Mouse (Mus musculus) lung, postnatal 0 days (tissue): ENCODE measurements around the gene Ephx1. TPM values are rescaled to one million over a fixed set of nuclear protein-coding genes. Genes with fewer than 3 reads are reported as not detected.

ENCODE experiments used
- ATAC-seq: fragments of 200-750 bp; cut with Nextera tagmentation; 2 replicates; pipeline ENCODE4 v1.8.0; 2017; ENCODE audit warnings: moderate library complexity
- DNase-seq: peaks from one replicate; pipeline ENCODE4 v3.0.0-alpha.2; 2016; ENCODE audit warnings: low spot score
- H3K27ac ChIP-seq: fragments of 300-500 bp; sonication (generic); 2 replicates; pipeline ENCODE4 v1.5.1; 2014; ENCODE audit warnings: antibody characterized with exemption, mild to moderate bottlenecking, low read length, mixed read lengths
- H3K27me3 ChIP-seq: fragments of 300-500 bp; sonication (generic); replicated peaks from 2 replicates; pipeline ENCODE4 v1.6.1; 2014; ENCODE audit warnings: low read length, mixed read lengths; ENCODE audit not compliant: insufficient read depth
- H3K36me3 ChIP-seq: fragments of 300-500 bp; sonication (generic); 2 replicates; pipeline ENCODE4 v1.6.1; 2014; ENCODE audit warnings: low read length, mixed read lengths; ENCODE audit not compliant: insufficient read depth
- H3K4me1 ChIP-seq: fragments of 300-500 bp; sonication (generic); 2 replicates; pipeline ENCODE4 v1.6.1; 2014; ENCODE audit warnings: antibody characterized with exemption, low read depth, low read length, mixed read lengths; ENCODE audit not compliant: insufficient read depth
- H3K4me2 ChIP-seq: fragments of 300-500 bp; sonication (generic); replicated peaks from 2 replicates; pipeline ENCODE4 v1.6.1; 2014; ENCODE audit warnings: low read depth, mild to moderate bottlenecking, low read length, moderate library complexity, mixed read lengths
- H3K4me3 ChIP-seq: fragments of 300-500 bp; sonication (generic); 2 replicates; pipeline ENCODE4 v1.5.1; 2014; ENCODE audit warnings: low read depth, low read length
- H3K9ac ChIP-seq: fragments of 300-500 bp; sonication (generic); replicated peaks from 2 replicates; pipeline ENCODE4 v1.6.1; 2014; ENCODE audit warnings: low read depth, mild to moderate bottlenecking
- H3K9me3 ChIP-seq: fragments of 300-500 bp; sonication (generic); 2 replicates; pipeline ENCODE4 v1.6.1; 2016; ENCODE audit warnings: low read length, mixed read lengths
- CTCF ChIP-seq: IDR thresholded peaks from 2 replicates; pipeline ENCODE4 v1.5.1; 2016; ENCODE audit warnings: antibody characterized with exemption, mild to moderate bottlenecking
- EP300 ChIP-seq: IDR thresholded peaks from 2 replicates; pipeline ENCODE4 v1.6.1; 2016; ENCODE audit warnings: antibody characterized with exemption, mild to moderate bottlenecking, control low read depth
- WGBS: fragments of 180-500 bp; shearing (Covaris S2); extraction: QIAGEN DNeasy Blood & Tissue Kit; methylation state at CpG from one replicate; pipeline ENCODE4 v1.1.7; 2014; 5-methylcytosine and 5-hydroxymethylcytosine counted together
- polyA plus RNA-seq: library from polyadenylated mRNA; unstranded; fragments of >200 nt; fragmentation: Nextera tagmentation; extraction: Ambion mirVana; gene quantifications from 2 replicates; pipeline ENCODE4 v1.2.1, GENCODE M21; 2015

Gene Ephx1
- polyA plus RNA-seq, 1 experiment from 2014 or later = 29.4 TPM

DNA sequence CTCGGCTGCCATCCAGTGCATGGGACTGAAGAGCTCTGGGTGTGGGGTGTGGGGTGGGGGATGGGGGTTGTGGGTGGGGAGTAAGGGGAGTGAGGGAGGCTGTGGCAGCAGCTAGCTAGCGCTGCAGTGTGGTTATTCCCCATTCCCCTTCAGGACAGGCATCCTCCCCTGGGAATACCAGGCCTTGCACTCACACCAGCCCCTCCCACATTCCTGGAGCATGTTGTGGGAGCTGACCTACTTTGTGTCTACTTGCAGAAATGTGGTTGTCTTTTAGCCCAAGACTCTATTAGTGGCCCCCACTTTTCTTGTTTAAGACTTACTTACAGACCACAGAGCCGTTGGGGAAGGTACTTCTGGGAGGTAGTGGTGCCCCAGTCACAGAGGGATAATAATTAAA is 54.2 kb downstream of the Ephx1 start:
- WGBS = 39% methylated on average over 3 of the region's 3 CpGs
- TF ChIP-seq CTCF (no peak), EP300 (no peak)
- H3K9me3 ChIP-seq = no peaks in the 10 kb centered on the region
- peaks cover 11% of the 10 kb centered on the region for H3K36me3 ChIP-seq
- no peaks in the 10 kb centered on the region for H3K4me1 ChIP-seq
- ATAC-seq (peak; percentile 66), DNase-seq (peak; percentile 68)
- no peak overlapping the region for H3K9ac ChIP-seq
- no peaks in the 10 kb centered on the region for H3K27me3 ChIP-seq
- no peak overlapping the region for H3K4me3 ChIP-seq
- H3K4me2 ChIP-seq = no peak overlapping the region
- no peak overlapping the region for H3K27ac ChIP-seq

DNA sequence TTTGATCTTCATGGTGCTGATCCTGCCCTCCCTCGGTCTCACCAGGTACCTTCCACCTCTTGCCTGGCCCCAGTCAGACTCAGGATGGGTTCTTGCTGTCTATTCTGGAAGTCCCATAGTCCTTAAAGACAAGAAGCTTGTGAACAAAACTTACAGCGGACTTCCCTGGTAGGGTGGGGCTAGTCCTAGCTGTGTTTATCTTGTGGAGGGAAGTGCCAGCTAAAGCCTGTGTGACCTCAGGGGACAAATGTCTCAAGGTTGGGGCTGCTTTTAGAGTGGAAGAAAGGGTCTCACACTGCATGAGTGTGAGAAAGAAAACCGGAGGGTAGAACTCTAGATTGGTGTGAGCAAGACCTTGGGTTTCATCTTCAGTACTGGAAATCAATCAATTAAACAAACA is 54.9 kb downstream of the Ephx1 start:
- H3K9me3 ChIP-seq = no peaks in the 10 kb centered on the region
- H3K9ac ChIP-seq = no peak overlapping the region
- H3K4me2 ChIP-seq = no peak overlapping the region
- no peak overlapping the region for H3K27ac ChIP-seq
- WGBS = 56% methylated on average over 3 of the region's 3 CpGs
- DNase-seq = peak; percentile 46
- no peaks in the 10 kb centered on the region for H3K27me3 ChIP-seq
- H3K4me3 ChIP-seq = no peak overlapping the region
- H3K36me3 ChIP-seq = peaks cover 13% of the 10 kb centered on the region
- peak; percentile 60 for ATAC-seq
- H3K4me1 ChIP-seq = no peaks in the 10 kb centered on the region
- TF ChIP-seq CTCF (no peak), EP300 (no peak)

DNA sequence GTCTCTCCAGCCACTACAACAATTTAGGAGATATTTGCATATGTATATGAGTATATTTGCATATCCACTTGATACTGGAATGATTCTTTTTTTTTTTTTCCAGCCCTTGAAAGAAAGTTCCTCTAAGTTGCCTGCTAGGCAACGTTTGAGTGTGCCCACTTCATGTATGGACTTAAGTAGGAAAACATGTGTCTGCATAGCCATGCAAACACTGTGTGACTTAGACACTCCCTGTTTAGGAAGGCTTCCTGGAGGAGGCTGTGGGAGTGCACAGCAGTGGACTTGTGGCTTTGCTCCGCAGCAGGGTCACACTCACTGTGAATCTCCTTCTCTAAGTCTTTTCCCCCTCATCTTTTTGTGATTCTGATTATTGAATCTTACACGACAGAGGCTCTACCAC is 61.9 kb downstream of the Ephx1 start:
- peaks cover 37% of the 10 kb centered on the region for H3K36me3 ChIP-seq
- TF ChIP-seq EP300 = peak; percentile 34; the same call in 1 of the 2 replicates
- no peak for TF ChIP-seq CTCF
- peak; percentile 65 for ATAC-seq
- no peaks in the 10 kb centered on the region for H3K4me1 ChIP-seq
- no peak overlapping the region for H3K4me3 ChIP-seq
- no peaks in the 10 kb centered on the region for H3K9me3 ChIP-seq
- H3K9ac ChIP-seq = no peak overlapping the region
- DNase-seq = peak; percentile 65
- no peak overlapping the region for H3K4me2 ChIP-seq
- 58% methylated on average over 3 of the region's 3 CpGs for WGBS
- no peak overlapping the region for H3K27ac ChIP-seq
- no peaks in the 10 kb centered on the region for H3K27me3 ChIP-seq

DNA sequence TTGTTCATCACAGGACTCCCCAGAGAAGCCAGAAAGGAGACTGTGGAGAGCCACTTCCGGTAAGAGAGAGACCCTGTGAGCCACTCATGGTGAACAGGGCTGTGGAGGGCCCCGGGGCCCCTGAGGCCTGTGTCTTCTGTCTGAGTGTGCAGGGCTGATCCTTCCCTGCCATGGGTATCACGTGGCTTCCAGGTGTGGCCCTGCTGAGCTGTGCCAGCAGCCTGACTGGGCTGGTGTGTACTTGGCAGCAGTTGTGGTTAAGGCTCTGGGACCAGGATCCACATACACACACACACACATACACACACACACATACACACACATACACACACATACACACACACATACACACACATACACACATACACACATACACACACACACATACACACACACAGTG is 62.7 kb downstream of the Ephx1 start:
- 93% methylated on average over 3 of the region's 3 CpGs for WGBS
- H3K27ac ChIP-seq = no peak overlapping the region
- peaks cover 41% of the 10 kb centered on the region for H3K36me3 ChIP-seq
- no peak for DNase-seq
- TF ChIP-seq CTCF = no peak
- no peak for TF ChIP-seq EP300
- H3K4me1 ChIP-seq = no peaks in the 10 kb centered on the region
- H3K9me3 ChIP-seq = no peaks in the 10 kb centered on the region
- no peak overlapping the region for H3K4me2 ChIP-seq
- H3K9ac ChIP-seq = no peak overlapping the region
- H3K27me3 ChIP-seq = no peaks in the 10 kb centered on the region
- no peak for ATAC-seq
- H3K4me3 ChIP-seq = no peak overlapping the region

DNA sequence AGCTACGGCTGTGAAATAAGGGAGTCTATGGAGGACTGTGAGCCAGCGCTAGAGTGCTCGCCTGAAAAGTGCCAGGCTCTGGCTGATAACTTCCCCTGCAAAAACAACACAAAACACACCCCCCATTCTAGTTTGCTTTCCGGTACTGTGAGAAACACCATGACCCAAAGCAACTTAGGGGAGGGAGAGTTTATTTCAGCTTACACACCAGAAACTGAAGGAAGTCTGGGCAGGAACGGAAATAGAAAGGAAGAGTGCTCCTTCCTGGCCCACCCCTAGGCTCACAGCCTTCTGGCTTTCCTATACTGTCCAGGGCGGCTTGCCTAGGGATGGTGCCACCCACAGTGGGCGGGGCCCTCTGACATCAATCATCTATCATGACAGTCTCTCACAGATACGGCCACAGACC is 63.7 kb downstream of the Ephx1 start:
- Histone ChIP-seq H3K4me2 (no peak overlapping the region), H3K9ac (no peak overlapping the region), H3K27me3 (no peaks in the 10 kb centered on the region), H3K4me1 (no peaks in the 10 kb centered on the region), H3K4me3 (no peak overlapping the region), H3K9me3 (no peaks in the 10 kb centered on the region), H3K36me3 (peaks cover 38% of the 10 kb centered on the region), H3K27ac (no peak overlapping the region)
- peak; percentile 61 for DNase-seq
- peak; percentile 89 for ATAC-seq
- 58% methylated on average over 8 of the region's 8 CpGs for WGBS
- TF ChIP-seq EP300 (peak; percentile 78), CTCF (no peak)

DNA sequence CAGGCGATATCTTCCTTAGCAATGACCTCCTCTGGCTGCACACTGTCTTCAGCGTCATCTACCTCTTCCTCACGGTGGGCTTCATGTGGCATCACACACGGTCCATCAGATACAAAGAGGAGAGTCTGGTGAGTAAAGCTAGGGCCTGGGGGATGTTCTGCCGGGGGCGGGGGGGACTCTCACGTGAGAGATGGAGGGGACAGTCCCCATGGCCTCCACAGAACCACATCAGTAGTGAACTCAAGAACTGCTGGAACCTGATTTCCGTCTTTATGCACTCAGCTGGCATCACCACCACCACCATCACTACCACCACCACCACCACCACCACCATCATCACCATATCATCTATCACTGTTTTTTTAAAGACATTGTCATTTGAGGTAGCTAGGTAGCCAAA is 64.3 kb downstream of the Ephx1 start:
- no peak for TF ChIP-seq CTCF
- TF ChIP-seq EP300 = no peak
- ATAC-seq (no peak), DNase-seq (no peak)
- Histone ChIP-seq H3K36me3 (peaks cover 33% of the 10 kb centered on the region), H3K9ac (no peak overlapping the region), H3K27ac (no peak overlapping the region), H3K4me1 (no peaks in the 10 kb centered on the region), H3K4me3 (no peak overlapping the region), H3K27me3 (no peaks in the 10 kb centered on the region), H3K9me3 (no peaks in the 10 kb centered on the region), H3K4me2 (no peak overlapping the region)
- 90% methylated on average over 8 of the region's 8 CpGs for WGBS

DNA sequence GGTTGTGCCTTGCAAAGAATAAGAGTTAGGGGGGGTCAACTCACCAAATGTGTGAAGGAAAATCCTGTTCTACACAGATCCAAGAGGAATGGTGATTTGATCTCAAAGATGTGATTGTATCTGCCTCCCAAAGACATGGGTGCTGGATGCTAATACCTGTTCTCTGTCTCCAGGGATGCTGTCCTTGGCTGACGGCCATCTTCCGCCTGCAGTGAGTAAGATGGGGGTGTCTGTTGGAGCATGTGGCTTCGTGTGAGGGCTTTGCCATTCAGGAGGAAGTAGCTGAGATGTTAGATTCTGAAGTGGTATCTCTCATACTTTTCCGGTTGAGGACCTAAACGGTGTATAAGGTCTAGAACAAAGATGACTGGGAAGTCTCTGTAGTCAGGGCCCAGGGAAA is 67.9 kb downstream of the Ephx1 start:
- Histone ChIP-seq H3K4me3 (no peak overlapping the region), H3K9me3 (no peaks in the 10 kb centered on the region), H3K27me3 (no peaks in the 10 kb centered on the region), H3K9ac (no peak overlapping the region), H3K27ac (no peak overlapping the region), H3K4me2 (no peak overlapping the region), H3K4me1 (no peaks in the 10 kb centered on the region), H3K36me3 (peaks cover 39% of the 10 kb centered on the region)
- DNase-seq (no peak), ATAC-seq (no peak)
- WGBS = 67% methylated on average over 5 of the region's 5 CpGs
- TF ChIP-seq CTCF = no peak
- no peak for TF ChIP-seq EP300
